Mouse (Mus musculus) heart, embryonic 10.5 days (tissue): ENCODE measurements around the gene Crcp. TPM values are rescaled to one million over a fixed set of nuclear protein-coding genes. Genes with fewer than 3 reads are reported as not detected.
"Not testable (repeated sequence)": the region's sequence is repeated elsewhere in the genome, so short reads cannot be mapped to it uniquely, and the experiment has no call there.

Experiments used
- DNase-seq: peaks from one replicate; pipeline ENCODE4 v3.0.0-alpha.2; 2017; ENCODE audit warnings: low spot score
- H3K27ac ChIP-seq: fragments of 300-500 bp; sonication (generic); 2 replicates; pipeline ENCODE4 v1.5.1; 2016; ENCODE audit warnings: mild to moderate bottlenecking
- H3K27me3 ChIP-seq: fragments of 300-500 bp; sonication (generic); 2 replicates; pipeline ENCODE4 v1.6.1; 2016; ENCODE audit warnings: mild to moderate bottlenecking; ENCODE audit not compliant: poor library complexity, insufficient read depth, severe bottlenecking
- H3K36me3 ChIP-seq: fragments of 300-500 bp; sonication (generic); 2 replicates; pipeline ENCODE4 v1.6.1; 2016; ENCODE audit warnings: mild to moderate bottlenecking, moderate library complexity
- H3K4me1 ChIP-seq: fragments of 300-500 bp; sonication (generic); 2 replicates; pipeline ENCODE4 v1.6.1; 2016; ENCODE audit warnings: mild to moderate bottlenecking
- H3K4me3 ChIP-seq: fragments of 300-500 bp; sonication (generic); 2 replicates; pipeline ENCODE4 v1.5.1; 2016; ENCODE audit warnings: mild to moderate bottlenecking, moderate library complexity
- H3K9me3 ChIP-seq: fragments of 300-500 bp; sonication (generic); 2 replicates; pipeline ENCODE4 v1.6.1; 2016; ENCODE audit warnings: mild to moderate bottlenecking, moderate library complexity
- WGBS: fragments of 180-500 bp; shearing (Covaris S2); methylation state at CpG from one replicate; pipeline ENCODE4 v1.1.7; 2016; 5-methylcytosine and 5-hydroxymethylcytosine counted together
- polyA plus RNA-seq: library from polyadenylated mRNA; unstranded; fragments of >200 nt; fragmentation: Nextera tagmentation; extraction: Ambion mirVana; gene quantifications from 2 replicates; pipeline ENCODE4 v1.2.1, GENCODE M21; 2016

Crcp gene
- polyA plus RNA-seq, 1 experiment from 2014 or later, result 39.9 TPM

GRCm38 (mm10) chr5:130031410-130032390, 2.6 kb downstream of the Crcp start:
- Histone ChIP-seq H3K36me3 (peaks cover 11% of the 10 kb centered on the region), H3K27me3 (no peaks in the 10 kb centered on the region), H3K9me3 (no peaks in the 10 kb centered on the region), H3K4me1 (peaks cover 6% of the 10 kb centered on the region; the same call in 1 of the 2 replicates), H3K27ac (no peak overlapping the region), H3K4me3 (no peak overlapping the region)
- DNase-seq, result no peak
- 91% methylated on average over 19 of the region's 19 CpGs for WGBS

GRCm38 (mm10) chr5:130033869-130034268, 4.8 kb downstream of the Crcp start:
- no peaks in the 10 kb centered on the region for H3K27me3 ChIP-seq
- WGBS, result 56% methylated on average over 2 of the region's 2 CpGs
- no peaks in the 10 kb centered on the region for H3K9me3 ChIP-seq
- no peak overlapping the region for H3K27ac ChIP-seq
- H3K4me3 ChIP-seq, result no peak overlapping the region
- H3K4me1 ChIP-seq, result peaks cover 6% of the 10 kb centered on the region; the same call in 1 of the 2 replicates
- peaks cover 18% of the 10 kb centered on the region for H3K36me3 ChIP-seq
- DNase-seq, result no peak

- peaks cover 36% of the 10 kb centered on the region for H3K36me3 ChIP-seq
- H3K27ac ChIP-seq, H3K4me3 ChIP-seq, H3K4me1 ChIP-seq, H3K9me3 ChIP-seq, DNase-seq: not testable (repeated sequence)
- H3K27me3 ChIP-seq, result peaks cover 15% of the 10 kb centered on the region; the same call in 1 of the 2 replicates
- 61% methylated on average over 2 of the region's 2 CpGs for WGBS
Measured at GRCm38 (mm10) chr5:130036300-130036699, 7.2 kb downstream of the Crcp start.

- Histone ChIP-seq H3K27me3 (peaks cover 24% of the 10 kb centered on the region; the same call in 1 of the 2 replicates), H3K27ac (no peak overlapping the region), H3K36me3 (peaks cover 51% of the 10 kb centered on the region), H3K4me1 (no peaks in the 10 kb centered on the region), H3K4me3 (no peak overlapping the region), H3K9me3 (no peaks in the 10 kb centered on the region)
- 63% methylated on average over 19 of the region's 19 CpGs for WGBS
- peak; percentile 89 for DNase-seq
Measured at GRCm38 (mm10) chr5:130037752-130038455, 8.8 kb downstream of the Crcp start.

- H3K4me1 ChIP-seq, result no peaks in the 10 kb centered on the region
- no peak for DNase-seq
- H3K36me3 ChIP-seq, result peaks cover 65% of the 10 kb centered on the region
- H3K27ac ChIP-seq, result no peak overlapping the region
- WGBS, result 94% methylated on average over 4 of the region's 4 CpGs
- no peaks in the 10 kb centered on the region for H3K9me3 ChIP-seq
- peaks cover 53% of the 10 kb centered on the region for H3K27me3 ChIP-seq
- no peak overlapping the region for H3K4me3 ChIP-seq
Measured at GRCm38 (mm10) chr5:130040797-130041196, 11.7 kb downstream of the Crcp start.

- Histone ChIP-seq H3K9me3 (no peaks in the 10 kb centered on the region), H3K36me3 (peaks cover 65% of the 10 kb centered on the region), H3K27me3 (peaks cover 56% of the 10 kb centered on the region), H3K27ac (no peak overlapping the region), H3K4me1 (0 out of 2 replicates have a peak, but pooled peaks cover 3% of the 10 kb centered on the region), H3K4me3 (no peak overlapping the region)
- 86% methylated on average over 4 of the region's 4 CpGs for WGBS
- DNase-seq, result no peak
Measured at GRCm38 (mm10) chr5:130041262-130041661, 12.2 kb downstream of the Crcp start.

- no peak for DNase-seq
- no peak overlapping the region for H3K27ac ChIP-seq
- H3K9me3 ChIP-seq, result no peaks in the 10 kb centered on the region
- H3K4me1 ChIP-seq, result 0 out of 2 replicates have a peak, but pooled peaks cover 7% of the 10 kb centered on the region
- 86% methylated on average over 3 of the region's 3 CpGs for WGBS
- peaks cover 61% of the 10 kb centered on the region for H3K27me3 ChIP-seq
- no peak overlapping the region for H3K4me3 ChIP-seq
- H3K36me3 ChIP-seq, result peaks cover 76% of the 10 kb centered on the region
Measured at GRCm38 (mm10) chr5:130043741-130044140, 14.7 kb downstream of the Crcp start.

GRCm38 (mm10) chr5:130044201-130044695, 15.2 kb downstream of the Crcp start:
- Histone ChIP-seq H3K36me3 (peaks cover 80% of the 10 kb centered on the region), H3K4me1 (0 out of 2 replicates have a peak, but pooled peaks cover 7% of the 10 kb centered on the region), H3K4me3 (no peak overlapping the region), H3K9me3 (no peaks in the 10 kb centered on the region), H3K27ac (no peak overlapping the region), H3K27me3 (peaks cover 66% of the 10 kb centered on the region)
- 89% methylated on average over 7 of the region's 7 CpGs for WGBS
- no peak for DNase-seq

- DNase-seq, result no peak
- Histone ChIP-seq H3K36me3 (peaks cover 75% of the 10 kb centered on the region), H3K27me3 (peaks cover 66% of the 10 kb centered on the region), H3K9me3 (no peaks in the 10 kb centered on the region), H3K4me1 (0 out of 2 replicates have a peak, but pooled peaks cover 7% of the 10 kb centered on the region), H3K27ac (no peak overlapping the region), H3K4me3 (no peak overlapping the region)
- WGBS, result 78% methylated on average over 7 of the region's 7 CpGs
Measured at GRCm38 (mm10) chr5:130046100-130046499, 17.0 kb downstream of the Crcp start.

- H3K27ac ChIP-seq, result no peak overlapping the region
- no peak overlapping the region for H3K4me3 ChIP-seq
- H3K27me3 ChIP-seq, result peaks cover 70% of the 10 kb centered on the region
- DNase-seq, result peak; percentile 87
- WGBS, result 47% methylated on average over 10 of the region's 10 CpGs
- peaks cover 75% of the 10 kb centered on the region for H3K36me3 ChIP-seq
- H3K9me3 ChIP-seq, result no peaks in the 10 kb centered on the region
- 0 out of 2 replicates have a peak, but pooled peaks cover 7% of the 10 kb centered on the region for H3K4me1 ChIP-seq
Measured at GRCm38 (mm10) chr5:130046589-130046988, 17.5 kb downstream of the Crcp start.

GRCm38 (mm10) chr5:130047013-130047412, 17.9 kb downstream of the Crcp start:
- 71% methylated on average over 6 of the region's 6 CpGs for WGBS
- H3K9me3 ChIP-seq, result no peaks in the 10 kb centered on the region
- DNase-seq, result no peak
- no peak overlapping the region for H3K27ac ChIP-seq
- 0 out of 2 replicates have a peak, but pooled peaks cover 7% of the 10 kb centered on the region for H3K4me1 ChIP-seq
- H3K27me3 ChIP-seq, result peaks cover 74% of the 10 kb centered on the region
- H3K36me3 ChIP-seq, result peaks cover 73% of the 10 kb centered on the region
- H3K4me3 ChIP-seq, result no peak overlapping the region

- peaks cover 70% of the 10 kb centered on the region for H3K27me3 ChIP-seq
- 87% methylated on average over 15 of the region's 15 CpGs for whole genome bisulfite sequencing
- H3K36me3 ChIP-seq, result peaks cover 56% of the 10 kb centered on the region
- no peaks in the 10 kb centered on the region for H3K9me3 ChIP-seq
- no peak overlapping the region for H3K4me3 ChIP-seq
- no peak for DNase-seq
- H3K27ac ChIP-seq, result no peak overlapping the region
- 0 out of 2 replicates have a peak, but pooled peaks cover 7% of the 10 kb centered on the region for H3K4me1 ChIP-seq
Measured at GRCm38 (mm10) chr5:130048786-130049520, 19.9 kb downstream of the Crcp start.
